Mouse (Mus musculus) MEL-GATA-1-ER (cell line): ENCODE measurements around the gene Tapbp.
"Not testable (repeated sequence)": the region's sequence is repeated elsewhere in the genome, so short reads cannot be mapped to it uniquely, and the experiment has no call there.

Experiments used
- DNase-seq: peaks from one replicate; pipeline ENCODE4 v3.0.0-alpha.2; 2012; ENCODE audit warnings: low read depth; ENCODE audit errors: extremely low read depth

Tapbp gene

DNA sequence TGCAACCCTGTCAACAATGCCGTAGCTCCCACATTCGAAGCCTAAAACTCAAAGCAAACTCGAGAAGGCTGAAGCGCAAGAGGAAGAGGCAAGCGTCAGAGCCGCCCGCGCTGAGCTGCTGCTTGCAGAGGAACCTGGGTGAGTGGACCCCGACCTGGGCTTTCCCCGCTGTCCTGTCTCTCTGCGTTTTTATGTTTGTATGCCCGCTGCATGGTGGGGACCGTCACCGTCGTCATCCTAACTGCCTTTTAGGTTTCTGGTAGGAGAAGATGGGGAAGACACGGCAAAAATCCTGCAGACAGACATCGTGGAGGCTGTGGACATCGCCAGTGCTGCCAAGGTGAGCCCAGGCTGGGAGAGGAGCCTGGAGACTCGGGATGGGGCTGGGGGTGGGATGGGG lies 25.7 kb downstream of the Tapbp start:
- no peak for DNase-seq

GRCm38 (mm10) chr17:33943454-33943853 lies 27.8 kb downstream of the Tapbp start:
- no peak for DNase-seq

DNA sequence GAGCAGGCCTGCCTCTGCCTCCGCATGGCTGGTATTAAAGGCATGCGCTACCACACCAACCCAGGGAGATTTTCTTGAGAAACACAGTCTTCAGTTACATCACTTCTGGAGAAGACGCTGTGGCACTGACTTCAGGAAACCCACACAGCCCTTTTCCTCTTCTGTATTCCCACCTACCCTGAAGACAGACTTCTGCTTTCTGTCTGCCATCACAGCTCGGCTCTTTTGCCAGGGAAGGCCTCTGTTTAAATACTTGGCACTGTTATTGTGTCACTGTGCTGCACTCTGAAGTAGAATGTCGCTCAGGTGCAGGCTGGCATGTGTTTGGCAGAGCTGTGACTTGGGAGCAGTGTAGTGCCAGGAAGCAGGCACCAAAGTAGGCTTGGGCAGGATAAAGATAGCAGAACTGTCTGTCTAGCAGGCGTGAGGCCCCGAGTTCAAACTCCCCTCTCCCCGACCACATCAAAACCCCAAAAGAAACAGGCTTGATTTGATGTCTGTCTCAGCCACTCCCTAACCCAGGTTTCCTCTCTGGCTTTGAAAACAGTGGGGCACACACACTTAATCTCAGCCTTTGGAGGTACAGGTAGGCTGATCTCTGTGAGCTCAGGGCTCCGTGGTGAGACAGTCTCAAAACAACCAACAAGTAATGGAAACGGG lies 31.9 kb downstream of the Tapbp start:
- DNase-seq: no peak

DNA sequence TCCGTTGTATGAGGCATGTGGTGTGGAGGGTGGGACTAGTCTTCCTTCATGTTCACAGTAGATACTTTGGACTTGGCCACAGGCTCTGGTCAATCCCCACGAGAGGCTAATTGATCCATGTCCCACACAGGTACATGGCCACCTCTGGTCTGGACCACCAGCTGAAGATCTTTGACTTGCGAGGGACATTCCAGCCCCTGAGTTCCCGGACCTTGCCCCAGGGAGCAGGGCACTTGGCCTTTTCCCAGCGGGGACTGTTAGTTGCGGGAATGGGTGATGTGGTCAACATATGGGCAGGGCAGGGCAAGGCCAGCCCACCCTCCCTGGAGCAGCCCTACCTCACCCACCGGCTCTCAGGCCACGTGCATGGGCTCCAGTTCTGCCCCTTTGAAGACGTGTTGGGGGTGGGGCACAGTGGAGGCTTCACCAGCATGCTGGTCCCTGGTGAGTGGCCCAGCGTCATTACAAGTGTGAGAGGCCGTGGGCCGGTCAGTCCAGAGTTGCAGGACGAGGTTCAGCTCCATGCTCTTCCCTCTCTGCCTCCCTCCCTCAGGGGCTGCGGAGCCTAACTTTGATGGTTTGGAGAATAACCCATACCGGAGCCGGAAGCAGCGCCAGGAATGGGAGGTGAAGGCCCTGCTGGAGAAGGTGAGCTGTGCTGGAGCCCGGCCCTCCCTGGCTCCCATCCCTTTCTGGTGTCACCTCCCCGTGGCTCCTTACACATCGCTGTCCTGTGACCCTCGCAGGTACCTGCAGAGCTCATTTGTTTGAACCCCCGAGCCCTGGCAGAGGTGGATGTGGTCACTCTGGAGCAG lies 32.6 kb downstream of the Tapbp start:
- DNase-seq: no peak

GRCm38 (mm10) chr17:33948905-33949537 lies 33.3 kb downstream of the Tapbp start:
- DNase-seq: no peak

GRCm38 (mm10) chr17:33950131-33950625 lies 34.5 kb downstream of the Tapbp start:
- DNase-seq: no peak

DNA sequence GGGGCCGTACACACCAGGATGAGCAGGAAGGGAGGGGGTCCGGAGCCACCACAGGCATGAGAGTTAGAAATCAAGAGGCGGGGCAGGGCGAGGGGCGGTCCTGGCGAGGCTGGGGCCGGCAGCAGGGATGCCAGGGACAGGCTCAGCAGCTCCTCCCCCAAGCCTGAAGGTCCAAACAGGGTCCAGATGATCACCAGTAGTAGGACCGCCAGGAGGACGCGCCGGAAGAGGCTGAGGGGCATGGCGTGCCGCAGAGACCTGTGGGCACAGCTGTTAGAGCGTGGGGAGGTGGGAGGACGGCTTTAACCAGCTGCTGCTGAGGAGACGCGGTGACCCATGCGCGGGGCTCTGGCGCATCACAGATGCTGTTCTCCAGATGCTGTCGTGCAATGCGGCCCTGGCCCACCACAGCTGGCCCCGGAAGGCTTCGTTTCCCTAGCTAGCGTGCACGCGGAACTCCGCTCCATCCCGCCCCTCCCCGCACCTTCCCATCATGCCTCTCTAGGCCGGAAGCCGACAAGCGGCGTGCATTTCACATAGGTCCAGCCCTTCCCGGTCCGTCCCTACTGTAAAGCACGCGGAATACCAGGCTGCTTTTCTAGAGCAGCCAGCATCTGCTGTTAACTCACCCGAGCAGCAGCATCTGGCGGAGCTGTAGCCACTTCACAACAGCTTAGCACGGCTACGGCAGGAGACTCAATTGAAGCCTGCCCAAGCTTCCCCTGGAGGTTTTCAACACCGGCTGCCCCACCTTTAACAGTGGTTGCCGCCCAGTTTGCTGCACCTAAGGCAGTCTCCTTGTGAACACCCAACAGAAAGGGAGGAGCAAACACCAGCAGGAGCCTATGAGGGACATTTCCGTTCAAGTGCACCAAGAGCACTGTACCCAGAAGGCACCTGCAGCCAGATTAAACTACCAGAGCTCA lies 35.6 kb downstream of the Tapbp start, which contains the start of gene B3galt4:
Gene B3galt4 (minus strand): TSS at position 468 of the 926 bp plus-strand sequence.
- peak; percentile 89 for DNase-seq

DNA sequence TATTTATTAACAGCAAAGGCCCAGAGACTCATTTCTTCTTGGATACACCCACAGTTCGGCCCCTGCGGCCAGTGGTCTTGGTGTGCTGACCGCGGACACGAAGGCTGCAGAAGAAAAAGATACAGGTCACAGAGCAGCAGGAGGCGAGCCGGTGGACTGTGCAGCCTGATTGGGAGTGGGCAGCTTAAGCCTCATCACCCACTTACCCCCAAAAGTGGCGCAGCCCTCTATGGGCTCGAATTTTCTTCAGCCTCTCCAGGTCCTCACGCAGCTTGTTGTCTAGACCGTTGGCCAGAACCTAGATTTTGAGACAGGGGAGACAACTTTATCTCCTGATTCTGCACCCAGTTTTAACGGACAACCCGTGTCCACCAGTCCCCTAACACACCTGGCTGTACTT lies 36.3 kb downstream of the Tapbp start:
- not testable (repeated sequence) for DNase-seq

DNA sequence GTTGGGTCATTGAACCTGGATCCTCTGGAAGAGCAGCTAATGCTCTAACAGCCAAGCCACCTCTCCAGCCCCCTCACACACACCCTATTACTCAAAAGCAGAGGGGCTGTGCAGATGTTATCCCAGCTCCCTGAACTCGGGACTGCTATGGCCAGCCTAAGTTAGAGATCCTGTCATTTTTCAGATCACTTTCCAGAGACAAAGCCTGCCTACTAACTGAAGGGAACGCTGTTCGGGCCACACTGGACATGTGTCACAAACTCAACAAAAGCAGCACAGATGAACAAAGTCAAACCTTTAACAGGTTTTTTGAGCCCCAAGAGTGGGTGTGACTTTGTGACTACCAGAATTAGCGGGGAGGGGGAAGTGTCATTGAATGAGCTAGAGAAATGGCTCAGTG lies 37.2 kb downstream of the Tapbp start:
- no peak for DNase-seq

DNA sequence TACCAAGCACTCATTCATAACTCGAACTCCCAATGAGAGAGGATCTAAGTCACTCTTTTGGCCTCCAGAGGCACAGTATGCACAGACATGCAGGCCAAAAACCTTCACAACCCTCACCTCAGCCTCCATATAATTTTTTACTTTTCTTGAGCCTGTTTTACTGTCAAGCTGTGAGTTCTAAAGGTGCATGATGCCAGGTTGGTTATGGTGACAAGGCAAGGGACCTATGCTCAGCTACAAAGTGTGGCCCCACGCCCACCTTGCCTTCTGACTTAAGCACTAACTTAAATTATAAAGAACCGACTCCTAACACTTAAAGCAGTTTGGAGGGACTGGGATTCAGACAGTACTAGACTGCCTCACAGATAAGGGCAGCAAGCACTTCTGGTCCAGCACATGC lies 37.6 kb downstream of the Tapbp start:
- DNase-seq: no peak

DNA sequence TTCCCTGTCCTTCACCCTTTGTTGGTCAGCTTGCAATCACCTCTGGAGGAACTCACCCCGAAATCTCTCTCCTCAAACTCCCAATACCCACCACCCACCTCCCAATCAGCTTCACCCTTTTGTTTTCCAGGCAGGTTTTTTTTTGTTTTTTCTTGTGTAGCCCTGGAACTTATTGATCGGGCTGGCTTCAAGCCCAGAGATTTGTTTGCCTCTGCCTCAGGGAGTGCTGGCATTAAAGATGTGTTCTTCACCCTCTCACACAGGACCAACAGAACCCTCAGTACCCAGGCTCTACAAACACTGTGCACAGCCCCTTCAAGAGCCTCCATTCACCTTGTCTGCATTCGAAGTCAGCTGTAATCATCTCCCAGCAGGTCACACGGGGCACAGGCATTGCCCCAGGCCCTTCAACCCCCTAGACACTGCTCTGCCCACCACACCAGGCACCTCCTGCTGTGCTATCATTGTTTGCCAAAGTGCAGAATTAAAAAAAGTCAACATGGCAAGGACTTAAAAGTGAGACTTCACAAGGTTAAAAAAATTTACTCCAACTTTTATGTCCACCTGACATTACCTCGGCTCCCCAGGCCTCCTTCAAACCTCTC lies 38.4 kb downstream of the Tapbp start:
- no peak for DNase-seq

DNA sequence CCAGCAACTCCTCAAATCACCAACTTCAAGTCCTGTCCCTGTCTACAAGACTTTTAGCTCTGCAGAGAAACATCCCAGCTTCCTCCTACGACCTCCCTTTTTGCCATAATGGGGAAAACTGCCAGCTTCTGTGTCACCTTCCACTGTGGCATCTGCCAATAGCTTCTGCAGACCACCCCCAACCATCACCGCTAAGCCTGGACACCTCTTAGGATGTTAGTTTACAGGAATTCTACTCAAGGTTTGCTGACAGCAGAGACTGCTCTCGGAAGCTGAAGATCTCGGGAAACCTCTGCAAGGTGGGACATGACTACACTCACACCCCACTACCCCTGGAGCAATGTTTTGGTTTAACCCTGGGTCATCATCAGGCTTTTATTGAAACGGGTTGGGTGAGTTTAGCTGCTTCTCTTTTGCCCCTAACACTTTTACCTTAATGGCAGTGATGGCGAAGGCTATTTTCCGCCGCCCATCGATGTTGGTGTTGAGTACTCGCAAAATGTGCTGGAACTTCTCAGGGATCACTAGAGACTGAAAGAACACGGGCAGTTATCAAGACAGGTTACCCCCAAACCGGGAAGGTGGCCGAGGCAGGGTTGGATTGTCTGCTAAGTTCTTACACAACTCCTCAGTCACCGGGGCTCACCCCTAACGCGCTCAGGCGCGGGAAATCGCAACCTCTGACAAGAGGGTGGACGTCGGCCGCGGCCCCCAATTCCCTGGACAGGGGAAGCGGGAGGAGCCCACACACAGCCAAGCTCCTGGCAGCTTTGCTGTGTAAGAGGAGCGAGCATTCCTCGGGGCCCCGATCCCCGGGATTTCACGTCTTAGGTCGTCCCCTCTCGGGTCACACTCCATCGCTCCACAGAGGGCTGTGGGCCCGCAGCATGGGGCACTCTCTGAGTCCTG lies 39.2 kb downstream of the Tapbp start:
- DNase-seq: no peak

DNA sequence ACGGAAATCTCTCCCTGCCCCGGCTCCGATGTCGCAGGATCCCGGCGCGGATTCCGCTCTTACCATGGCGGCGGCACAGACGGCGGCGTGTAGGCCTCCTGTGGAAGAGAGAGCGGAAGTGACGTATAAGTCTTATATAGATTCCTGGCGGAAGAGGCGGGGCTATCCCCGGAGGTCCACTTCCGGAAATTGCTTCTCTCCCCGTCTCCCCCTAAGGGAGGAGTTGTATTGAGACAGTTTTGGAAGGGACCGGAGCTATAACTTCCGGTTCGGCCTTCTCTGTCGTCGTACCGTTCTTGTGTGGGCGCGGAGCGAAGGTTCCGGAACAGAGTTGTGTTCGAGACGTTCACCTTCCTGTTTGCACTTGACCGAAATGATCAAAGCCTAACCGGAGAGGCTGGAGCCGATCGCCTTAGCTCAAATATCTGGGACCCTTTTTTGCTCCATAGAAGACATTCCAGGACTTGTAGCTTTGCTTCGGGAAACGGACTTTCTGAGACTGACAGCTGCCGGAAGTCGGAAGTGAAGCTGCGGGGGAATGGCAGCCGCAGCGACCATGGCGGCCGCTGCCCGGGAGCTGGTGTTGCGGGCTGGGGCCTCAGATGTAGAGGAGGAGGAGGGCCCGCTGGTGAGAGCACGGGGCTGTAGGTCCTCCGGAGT lies 40.0 kb downstream of the Tapbp start, which contains the start of the genes Vps52 and Rps18:
Gene Vps52 (plus strand): TSS at position 258 of the 660 bp plus-strand sequence.
Gene Rps18 (minus strand): TSS at position 447 of the 660 bp plus-strand sequence.
- DNase-seq: peak; percentile 97

- no peak for DNase-seq
Observed at GRCm38 (mm10) chr17:33956336-33956735, 40.6 kb downstream of the Tapbp start.

- DNase-seq: no peak
Observed at GRCm38 (mm10) chr17:33957493-33957892, 41.8 kb downstream of the Tapbp start.

GRCm38 (mm10) chr17:33958451-33958850 lies 42.8 kb downstream of the Tapbp start:
- DNase-seq: no peak

DNA sequence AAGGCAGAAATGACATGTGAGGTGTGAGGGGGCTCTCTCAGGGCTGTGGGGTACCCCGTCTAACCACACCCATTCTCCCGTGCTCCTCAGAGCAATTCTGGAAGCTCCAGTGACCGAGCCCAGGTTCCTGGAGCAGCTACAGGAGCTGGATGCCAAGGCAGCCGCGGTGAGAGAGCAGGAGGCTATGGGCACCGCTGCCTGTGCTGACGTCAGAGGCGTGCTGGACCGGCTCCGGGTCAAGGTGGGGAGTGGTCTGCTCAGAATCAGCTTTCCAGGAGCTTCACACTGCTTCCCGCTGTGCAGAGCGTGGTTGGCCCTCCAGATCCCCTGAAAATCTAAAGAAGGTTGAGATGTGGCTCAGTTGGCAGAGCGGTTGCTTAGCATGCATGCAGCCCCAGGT lies 43.4 kb downstream of the Tapbp start:
- DNase-seq: no peak

- no peak for DNase-seq
Observed at GRCm38 (mm10) chr17:33959948-33960347, 44.2 kb downstream of the Tapbp start.

DNA sequence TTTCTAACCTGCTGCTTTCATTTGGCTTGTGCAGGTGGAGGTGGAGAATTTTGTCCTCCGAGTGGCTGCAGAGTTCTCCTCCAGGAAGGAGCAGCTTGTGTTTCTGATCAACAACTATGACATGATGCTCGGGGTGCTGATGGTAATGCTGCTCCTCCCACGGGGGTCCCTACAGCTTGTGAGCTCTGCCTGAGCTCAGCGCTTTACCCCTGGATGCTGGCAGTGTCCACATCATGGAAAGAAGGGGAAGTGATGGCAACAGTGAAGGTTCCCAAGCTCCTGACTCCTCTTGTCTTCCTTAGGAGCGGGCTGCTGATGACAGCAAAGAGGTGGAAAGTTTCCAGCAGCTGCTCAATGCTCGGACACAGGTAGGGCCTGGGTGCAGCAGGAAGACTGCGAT lies 47.2 kb downstream of the Tapbp start:
- DNase-seq: no peak
